Mouse (Mus musculus) fat pad, adult 2 months (tissue): ENCODE results near the gene Zfp775.

Experiments used
- DNase-seq: peaks from one replicate; pipeline ENCODE4 v3.0.0-alpha.2; 2011; ENCODE audit warnings: low read depth, low spot score; ENCODE audit errors: extremely low read depth

The Zfp775 gene

DNA sequence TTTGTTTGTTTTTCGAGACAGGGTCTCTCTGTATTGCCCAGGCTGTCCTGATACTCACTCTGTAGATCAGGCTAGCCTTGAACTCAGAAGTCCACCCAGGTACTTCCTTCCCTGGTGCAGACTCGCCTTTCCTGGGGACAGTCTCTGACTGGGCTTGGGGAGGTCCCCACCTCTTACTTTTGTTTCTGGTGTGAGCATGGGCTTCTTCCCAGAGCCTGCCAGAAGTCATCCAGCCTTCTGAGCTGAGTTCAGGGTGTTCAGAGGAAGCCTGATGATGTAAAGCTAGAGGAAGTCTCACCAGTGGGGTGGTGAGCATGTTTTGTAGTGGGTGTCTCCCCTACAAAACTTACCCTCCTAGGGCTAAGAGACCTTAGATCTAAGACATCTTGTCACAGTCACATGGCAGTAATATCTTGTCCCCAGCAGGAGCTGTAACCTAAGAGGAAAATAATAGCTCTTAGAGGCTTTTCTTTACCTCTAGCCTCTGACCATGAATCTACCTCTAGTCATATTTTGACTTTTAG lies 67.6 kb downstream of the Zfp775 start:
- DNase-seq, result no peak
